Comparison of ENCODE assay signal across 24 mouse cellular contexts in genomic region chr3:41387469-41388212, GRCm38 (mm10).
"Had no signal": no experiment of that assay in that cellular context is flagged by ENCODE, and none has a peak within 500 bp of the region (broad histone marks: within the 10 kb centered on the region; RNA-seq: fewer than 3 reads in every experiment).

No protein-coding gene starts in this region.

- H3K36me3 ChIP-seq: heart, embryonic 10.5 days; heart, embryonic 13.5 days; heart, embryonic 15.5 days; kidney, embryonic 15.5 days; limb, embryonic 13.5 days; limb, embryonic 15.5 days had no signal

- H3K9ac ChIP-seq: heart, embryonic 13.5 days; heart, embryonic 15.5 days; kidney, embryonic 15.5 days; limb, embryonic 13.5 days; limb, embryonic 15.5 days had no signal

- H3K9me3 ChIP-seq: heart, embryonic 10.5 days; heart, embryonic 13.5 days; heart, embryonic 15.5 days; kidney, embryonic 15.5 days; limb, embryonic 13.5 days; limb, embryonic 15.5 days had no signal

- H3K27ac ChIP-seq: gastrocnemius, adult 2 months; heart, embryonic 10.5 days; heart, embryonic 13.5 days; heart, embryonic 15.5 days; hindbrain, postnatal 0 days; kidney, embryonic 15.5 days; kidney, postnatal 0 days; limb, embryonic 13.5 days; limb, embryonic 15.5 days had no signal

- ATAC-seq: forebrain, embryonic 16.5 days; hindbrain, postnatal 0 days; intestine, embryonic 16.5 days had no signal

- DNase-seq: gastrocnemius, adult 2 months; gastrocnemius, postnatal 10 days; gastrocnemius, postnatal 25 days; heart, adult 18-20 months; heart, postnatal 14 days; heart, postnatal 36 days; kidney, adult 11 months; kidney, adult 2 months; kidney, adult 9 months; kidney, postnatal 14 days; kidney, postnatal 36 days; layer of hippocampus, adult 9-11 months; layer of hippocampus, postnatal 36 days; left cerebral cortex, postnatal 4 days had no signal

- H3K4me2 ChIP-seq: heart, embryonic 13.5 days; heart, embryonic 15.5 days; kidney, embryonic 15.5 days; limb, embryonic 13.5 days; limb, embryonic 15.5 days had no signal

- H3K27me3 ChIP-seq: heart, embryonic 13.5 days; heart, embryonic 15.5 days; kidney, embryonic 15.5 days; limb, embryonic 13.5 days; limb, embryonic 15.5 days had no signal

- H3K4me3 ChIP-seq: gastrocnemius, adult 2 months; heart, embryonic 10.5 days; heart, embryonic 13.5 days; heart, embryonic 15.5 days; kidney, embryonic 15.5 days; limb, embryonic 13.5 days; limb, embryonic 15.5 days had no signal
